Mouse (Mus musculus) stomach, postnatal 0 days (tissue): ENCODE data around the gene Mylk2.

Experiments
- CTCF ChIP-seq: IDR thresholded peaks from 2 replicates; pipeline ENCODE4 v1.5.1; 2016; ENCODE audit warnings: antibody characterized with exemption, low read depth, mild to moderate bottlenecking, moderate library complexity
- EP300 ChIP-seq: optimal IDR thresholded peaks from 2 replicates; pipeline ENCODE3; 2016; ENCODE audit warnings: antibody characterized with exemption

DNA sequence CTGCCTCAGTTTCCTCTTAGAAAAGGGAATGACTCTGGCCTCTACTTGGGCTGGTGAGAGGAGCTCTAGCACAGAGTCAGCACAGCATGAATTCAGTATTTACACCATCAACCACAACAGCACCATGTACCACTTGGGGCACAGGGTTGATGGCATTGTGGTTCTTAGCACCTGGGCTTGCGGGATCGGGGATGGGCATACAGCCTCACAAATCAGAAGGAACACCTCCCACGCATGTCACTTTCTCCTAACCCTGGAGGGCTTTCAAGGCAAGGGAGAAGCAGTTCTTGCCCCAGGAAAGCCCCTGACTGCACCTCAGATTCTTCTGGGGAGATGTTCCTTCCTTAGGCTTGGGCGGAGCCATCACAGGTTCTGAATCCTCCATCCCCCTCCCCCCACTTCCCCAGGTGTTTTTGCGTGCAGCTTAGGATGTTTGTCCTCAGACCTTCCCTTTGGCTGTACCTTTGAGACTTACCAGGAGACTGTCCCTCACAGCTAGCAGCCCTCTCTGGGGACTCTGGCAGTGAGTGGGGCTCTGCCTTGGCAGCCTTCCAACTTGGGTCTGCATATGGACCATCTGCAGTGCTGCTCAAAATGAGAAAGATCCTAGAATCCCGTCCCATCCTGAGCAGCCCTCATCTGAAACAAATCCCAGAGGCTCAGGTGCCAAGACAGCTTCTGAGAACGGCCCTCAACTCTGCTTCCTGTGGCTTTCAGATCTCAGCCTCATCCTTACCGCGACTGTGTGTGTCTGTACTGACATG lies 4.7 kb upstream of the Mylk2 start:
- TF ChIP-seq CTCF: no peak
- TF ChIP-seq EP300: no peak
